Mouse (Mus musculus) NIH3T3 (cell line): ENCODE measurements at regions not wholly inside any gene's neighbourhood (a gene's known extent, or its start where the extent isn't known, plus 50 kb on each side); places are given as distances from the start of the nearest gene placed in this dataset.

Experiments used
- DNase-seq: peaks from one replicate; pipeline ENCODE4 v3.0.0-alpha.2; 2012; ENCODE audit warnings: low read depth

DNA sequence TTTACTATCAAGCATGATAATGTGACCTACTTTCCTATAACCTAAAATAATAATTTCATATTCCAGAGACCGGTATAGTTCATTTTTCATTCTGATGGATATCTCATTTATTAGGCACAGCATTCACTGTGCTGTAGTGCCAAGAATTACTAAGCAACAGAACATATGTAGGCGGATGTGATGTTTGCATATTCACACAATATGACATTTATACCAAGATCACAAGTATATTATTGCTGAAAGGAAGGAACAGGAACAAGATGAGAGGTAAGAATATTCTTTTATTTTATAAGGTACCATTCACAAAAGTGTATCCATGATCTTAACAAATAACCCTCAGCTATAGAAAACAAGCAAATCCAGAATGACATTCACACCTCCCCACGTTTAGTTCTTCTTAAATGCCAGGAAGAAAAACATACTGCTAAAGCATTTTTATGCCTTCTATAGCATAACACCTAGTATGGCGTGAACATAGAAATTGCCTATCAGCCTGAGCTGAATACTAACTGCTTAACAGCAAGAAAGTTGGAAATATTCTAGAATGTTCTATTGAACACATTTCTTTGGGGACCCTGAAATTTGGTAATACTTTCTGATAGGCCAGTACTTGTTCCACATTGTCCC, 1062.8 kb upstream of the Acvr2a start:
- no peak for DNase-seq

DNA sequence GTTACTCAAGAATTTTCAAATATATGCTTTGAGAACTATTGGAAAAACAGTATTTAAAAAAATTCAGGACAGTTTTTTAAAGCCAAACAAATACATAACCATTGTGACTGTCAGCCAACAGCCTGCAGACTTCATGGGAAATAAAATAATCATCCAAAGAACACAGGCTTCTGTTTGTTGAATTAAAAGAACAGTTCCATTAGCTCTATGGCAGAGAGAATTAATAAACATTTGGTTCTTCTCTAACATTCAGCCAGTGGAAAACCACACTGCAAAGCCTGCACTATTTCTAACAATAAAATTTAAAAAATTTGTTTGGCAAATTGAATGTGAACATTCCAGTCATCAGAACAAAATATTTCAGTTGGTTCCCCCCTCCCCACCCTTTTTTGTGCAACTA, 1058.2 kb upstream of the Acvr2a start:
- DNase-seq, result no peak

DNA sequence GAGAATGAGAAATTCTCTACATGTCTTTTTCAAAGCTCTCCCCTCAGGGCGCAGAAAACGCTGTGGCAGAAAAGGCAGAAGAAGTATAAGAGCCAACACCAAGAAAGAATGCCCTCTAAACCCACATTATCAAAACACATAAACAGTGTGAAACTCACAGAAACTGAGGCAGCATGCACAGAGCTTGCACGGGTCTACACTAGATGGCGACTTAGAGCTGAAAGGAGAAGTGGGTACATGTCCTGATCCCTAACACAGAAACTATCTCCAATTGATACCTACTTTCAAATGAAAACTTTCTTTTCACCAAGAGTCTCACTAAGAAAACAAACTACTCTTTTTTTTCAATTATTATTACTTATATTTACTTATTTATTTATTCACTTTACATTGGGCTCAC, 1057.7 kb upstream of the Acvr2a start:
- peak; percentile 1 for DNase-seq

- DNase-seq, result no peak
These were observed 1038.1 kb upstream of the Acvr2a start for GRCm38 (mm10) chr2:47775766-47776165.

DNA sequence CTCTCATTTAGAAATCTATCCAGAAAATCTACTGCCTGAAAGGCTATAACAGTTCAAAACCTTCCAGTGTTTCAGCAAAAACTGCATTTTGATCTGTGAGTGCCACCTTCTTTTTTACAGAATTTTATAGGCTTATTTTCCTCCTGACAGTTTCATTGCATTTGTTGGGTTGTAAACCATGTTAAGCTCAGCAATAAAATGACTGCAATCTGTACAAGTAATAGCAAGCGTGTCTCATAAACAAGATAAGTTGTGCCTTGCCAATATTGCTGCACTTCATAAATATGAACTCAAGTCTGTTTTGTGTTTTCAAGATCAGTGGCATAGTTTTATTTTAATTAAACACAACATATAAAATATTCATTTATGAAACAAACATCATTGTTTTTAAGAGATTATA, 1036.9 kb upstream of the Acvr2a start:
- DNase-seq, result no peak

- DNase-seq, result peak; percentile 39
These were observed 1028.1 kb upstream of the Acvr2a start for GRCm38 (mm10) chr2:47785848-47786247.

- no peak for DNase-seq
These were observed 991.1 kb upstream of the Acvr2a start for GRCm38 (mm10) chr2:47822746-47823271.

DNA sequence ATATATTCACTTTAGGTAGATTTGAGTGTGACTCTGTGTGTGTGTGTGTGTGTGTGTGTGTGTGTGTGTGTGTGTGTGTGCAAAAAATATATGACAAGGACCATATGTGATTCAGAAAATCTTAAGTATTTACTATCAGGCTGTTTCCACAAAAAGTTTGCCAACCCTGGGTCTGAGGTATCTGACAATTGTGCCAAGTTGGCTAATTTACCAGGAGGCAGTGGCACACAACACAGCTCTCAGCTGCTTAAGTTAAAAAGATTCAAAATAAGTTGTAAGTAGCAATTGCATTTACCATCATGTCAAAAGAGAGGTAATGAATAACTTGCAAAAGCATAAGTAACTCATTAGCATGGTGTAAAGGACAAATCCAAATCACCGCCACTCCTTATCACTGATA, 981.4 kb upstream of the Acvr2a start:
- DNase-seq, result no peak

DNA sequence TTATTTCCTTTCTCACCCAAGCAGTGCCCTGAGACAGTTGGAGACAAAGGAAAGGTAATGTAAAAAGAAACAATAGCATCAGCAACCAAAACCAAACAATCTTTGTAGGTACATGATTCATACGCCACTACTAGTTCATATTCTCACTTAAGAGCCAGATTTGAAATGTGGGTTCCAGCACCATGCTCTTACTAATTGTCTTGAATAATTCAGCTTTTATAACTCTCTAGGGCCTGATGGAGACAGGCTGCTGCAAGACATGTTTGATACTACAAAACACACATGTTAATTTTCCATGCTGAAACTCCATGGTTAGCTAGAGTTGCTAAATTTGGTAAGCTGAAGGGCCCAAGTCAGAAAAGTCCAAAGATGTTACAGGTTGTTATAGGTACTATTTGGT, 980.4 kb upstream of the Acvr2a start:
- no peak for DNase-seq

DNA sequence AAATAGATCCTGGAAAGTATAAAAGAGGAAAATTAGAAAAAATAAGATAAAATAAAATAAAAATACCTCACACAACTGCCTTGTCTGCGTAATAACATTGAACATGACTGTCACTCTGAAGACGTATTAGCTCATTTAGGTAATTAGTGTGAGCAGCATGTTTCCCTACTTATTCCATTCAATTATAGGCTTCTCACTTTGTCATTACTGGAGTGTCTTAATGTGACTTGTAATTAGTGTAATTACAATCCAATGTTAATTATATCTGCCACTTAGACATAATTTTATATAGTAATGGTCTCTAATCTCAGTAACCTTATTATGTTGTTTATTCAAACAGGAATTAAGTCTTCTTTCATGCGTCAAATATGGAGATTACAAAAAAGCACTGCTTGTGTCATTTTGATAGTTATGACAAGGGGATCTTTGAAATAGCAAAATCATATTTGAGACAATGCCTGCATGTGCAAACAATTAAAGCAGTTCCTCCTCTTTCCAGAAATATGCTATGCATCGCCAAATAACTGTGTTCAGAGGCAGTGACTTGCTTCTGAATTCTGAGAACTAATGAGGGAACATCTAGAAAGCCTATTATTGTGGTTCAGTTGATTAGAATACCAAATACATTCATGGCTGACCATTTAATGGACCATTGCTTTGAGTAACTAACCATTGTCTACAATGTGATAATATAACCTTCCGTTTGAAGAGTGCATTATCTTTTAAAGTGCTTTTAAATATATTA, 979.7 kb upstream of the Acvr2a start:
- DNase-seq, result no peak

GRCm38 (mm10) chr2:47857229-47857628, 956.7 kb upstream of the Acvr2a start:
- peak; percentile 2 for DNase-seq

- no peak for DNase-seq
These were observed 951.5 kb upstream of the Acvr2a start for GRCm38 (mm10) chr2:47862446-47862845.

DNA sequence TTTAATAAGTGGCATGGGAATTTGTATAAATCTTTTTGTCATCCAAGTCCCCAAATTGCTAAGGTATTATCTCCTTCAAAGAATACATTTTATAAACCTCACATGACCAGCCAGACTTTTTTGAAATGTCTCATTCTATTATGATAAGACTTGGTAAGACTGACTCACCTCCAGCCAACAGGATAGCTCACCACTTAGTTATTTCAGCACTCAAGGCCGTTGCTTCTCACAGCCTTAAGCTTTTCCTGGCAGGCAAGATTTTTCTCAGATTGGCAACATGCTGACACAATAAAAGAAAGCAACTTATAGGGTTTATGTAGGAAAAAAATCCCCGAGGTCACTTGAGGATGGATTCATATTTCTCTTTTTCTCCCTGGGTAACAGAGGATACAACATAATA, 935.9 kb upstream of the Acvr2a start:
- peak; percentile 3 for DNase-seq

GRCm38 (mm10) chr2:47879071-47879470, 934.8 kb upstream of the Acvr2a start:
- no peak for DNase-seq

- DNase-seq, result no peak
These were observed 934.1 kb upstream of the Acvr2a start for GRCm38 (mm10) chr2:47879796-47880195.

GRCm38 (mm10) chr2:47888166-47888565, 925.7 kb upstream of the Acvr2a start:
- no peak for DNase-seq

DNA sequence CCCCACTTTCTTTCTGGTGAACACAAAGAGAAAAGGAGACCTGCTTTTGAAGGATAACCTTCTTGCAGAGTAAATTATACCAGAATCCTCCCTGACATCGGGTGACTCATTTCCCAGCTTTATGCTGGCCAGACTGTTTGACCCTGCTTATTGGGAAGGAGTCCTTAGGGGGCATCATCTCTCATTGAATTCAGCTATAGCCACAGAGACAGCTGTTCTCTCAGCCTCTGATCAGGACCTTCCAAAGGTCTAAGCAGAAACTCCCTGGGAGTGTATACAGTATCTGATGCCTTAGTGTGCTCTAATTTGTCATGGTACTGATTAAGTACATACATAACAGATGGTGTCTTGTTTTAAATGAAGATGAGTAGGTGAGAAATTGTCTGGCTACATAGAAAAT, 922.5 kb upstream of the Acvr2a start:
- DNase-seq, result no peak

GRCm38 (mm10) chr2:47892879-47893278, 921.0 kb upstream of the Acvr2a start:
- no peak for DNase-seq

DNA sequence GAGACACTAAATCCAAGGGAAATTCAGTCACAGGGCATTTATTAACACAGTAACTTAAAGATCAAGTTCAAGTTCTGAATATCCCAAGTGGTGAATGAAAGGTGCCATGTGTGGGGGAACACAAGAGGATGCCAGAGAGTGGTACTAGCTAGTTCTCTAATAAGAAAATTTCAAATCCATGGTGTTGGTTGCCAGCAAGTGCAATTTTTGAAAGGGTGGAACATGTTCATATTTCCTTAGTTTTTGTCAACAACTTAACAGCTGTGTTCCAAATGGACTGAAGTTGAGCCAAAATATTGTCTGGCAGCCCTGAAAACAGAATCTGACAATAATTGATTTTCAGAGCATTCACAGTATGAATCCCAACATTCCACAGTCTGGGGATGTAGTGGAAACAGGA, 919.1 kb upstream of the Acvr2a start:
- no peak for DNase-seq

DNA sequence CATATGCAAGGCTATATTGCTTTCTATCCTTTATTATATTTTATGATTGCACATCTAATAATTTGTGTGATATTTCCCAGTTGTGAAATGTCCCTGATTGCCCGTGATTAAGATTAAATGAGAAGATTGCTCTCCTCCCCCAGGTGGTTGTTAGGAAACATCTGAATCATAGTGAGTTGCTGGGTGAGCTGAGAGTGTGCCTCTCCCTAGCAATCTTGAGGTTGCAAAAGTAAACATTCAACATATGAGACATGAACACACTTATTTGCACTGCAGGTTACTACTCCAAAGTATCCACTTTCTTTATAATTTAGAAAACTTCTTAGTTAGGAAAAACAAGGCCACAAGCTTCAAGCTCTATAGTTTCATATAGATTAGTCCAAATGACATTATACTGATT, 899.6 kb upstream of the Acvr2a start:
- no peak for DNase-seq

- no peak for DNase-seq
These were observed 898.9 kb upstream of the Acvr2a start for GRCm38 (mm10) chr2:47914986-47915485.

DNA sequence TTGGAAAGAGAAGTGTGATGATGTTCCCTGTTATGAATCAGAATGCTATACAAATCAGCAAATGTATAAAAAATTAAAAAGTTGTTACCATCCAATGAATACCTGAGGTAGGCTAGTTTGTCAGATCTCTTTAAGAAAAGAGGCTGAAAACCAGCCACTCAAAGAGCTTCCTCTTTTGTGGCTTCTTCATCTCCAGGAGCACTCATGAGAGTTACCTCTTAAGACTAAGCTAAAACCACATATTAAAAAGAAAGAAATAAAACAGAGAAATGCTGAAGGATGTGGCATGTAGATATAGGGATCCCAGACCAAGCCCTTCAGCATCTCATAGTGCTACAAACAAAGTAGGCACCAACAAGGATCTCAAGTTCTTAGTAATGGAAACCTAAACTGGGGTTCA, 890.9 kb upstream of the Acvr2a start:
- DNase-seq, result no peak

DNA sequence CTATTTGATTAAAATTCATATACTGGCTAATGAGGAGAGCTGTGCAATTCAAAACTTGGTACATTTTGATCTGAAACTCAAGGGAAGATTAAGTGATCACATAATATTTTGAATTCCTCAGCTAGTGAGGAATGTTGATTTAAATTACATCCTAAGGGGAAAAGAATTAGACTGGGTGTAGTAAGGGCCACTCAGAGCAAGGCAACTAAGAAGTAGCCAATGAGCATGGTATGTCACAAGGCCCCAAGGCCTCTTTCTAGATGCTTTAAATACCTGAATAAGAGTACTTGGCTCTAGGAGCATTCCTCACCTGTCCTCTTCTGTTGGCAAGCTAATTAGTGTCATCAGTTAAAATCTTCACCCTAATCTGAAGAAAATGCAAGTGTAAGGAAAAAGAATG, 887.3 kb upstream of the Acvr2a start:
- DNase-seq, result no peak

DNA sequence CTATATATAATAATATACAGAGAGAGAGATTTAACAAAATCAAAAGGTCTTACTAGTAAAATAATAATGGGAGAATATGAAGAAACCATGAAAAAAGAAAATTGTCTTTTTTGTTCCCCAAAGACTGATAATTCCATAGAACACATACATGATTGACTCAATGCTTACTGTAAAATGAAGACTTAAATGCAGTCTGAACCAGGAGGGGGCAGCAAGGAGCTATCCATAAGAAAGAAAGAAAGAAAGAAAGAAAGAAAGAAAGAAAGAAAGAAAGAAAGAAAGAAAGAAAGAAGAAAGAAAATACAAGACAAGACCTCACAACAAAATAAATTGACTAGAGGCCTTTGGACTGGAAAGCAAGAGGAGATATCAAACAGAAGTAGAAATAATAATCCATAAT, 868.8 kb upstream of the Acvr2a start:
- DNase-seq, result peak; percentile 36
